Mouse (Mus musculus) erythroblast, embryonic 14.5 days (primary cell): ENCODE measurements around the gene Dxo.
"Not testable (repeated sequence)": the region's sequence is repeated elsewhere in the genome, so short reads cannot be mapped to it uniquely, and the experiment has no call there.

Source experiments
- GATA1 ChIP-seq: IDR thresholded peaks from 2 replicates; pipeline ENCODE4 v1.6.1; 2012; ENCODE audit warnings: low read length, inconsistent platforms, mixed read lengths
- TAL1 ChIP-seq: IDR thresholded peaks from 3 replicates; pipeline ENCODE4 v1.6.1; 2012; ENCODE audit warnings: low read length, inconsistent platforms, mixed read lengths

- TF ChIP-seq GATA1, TAL1: not testable (repeated sequence)
These were observed 33.5 kb upstream of the Dxo start for GRCm38 (mm10) chr17:34803367-34803766.
